Mouse (Mus musculus) right cerebral cortex, postnatal 14 days (tissue): Measurements from ENCODE around the gene Olfm2.
"Not testable (repeated sequence)": the region's sequence is repeated elsewhere in the genome, so short reads cannot be mapped to it uniquely, and the experiment has no call there.

Experiments
- DNase-seq: peaks from one replicate; pipeline ENCODE4 v3.0.0; 2022

The Olfm2 gene

DNA sequence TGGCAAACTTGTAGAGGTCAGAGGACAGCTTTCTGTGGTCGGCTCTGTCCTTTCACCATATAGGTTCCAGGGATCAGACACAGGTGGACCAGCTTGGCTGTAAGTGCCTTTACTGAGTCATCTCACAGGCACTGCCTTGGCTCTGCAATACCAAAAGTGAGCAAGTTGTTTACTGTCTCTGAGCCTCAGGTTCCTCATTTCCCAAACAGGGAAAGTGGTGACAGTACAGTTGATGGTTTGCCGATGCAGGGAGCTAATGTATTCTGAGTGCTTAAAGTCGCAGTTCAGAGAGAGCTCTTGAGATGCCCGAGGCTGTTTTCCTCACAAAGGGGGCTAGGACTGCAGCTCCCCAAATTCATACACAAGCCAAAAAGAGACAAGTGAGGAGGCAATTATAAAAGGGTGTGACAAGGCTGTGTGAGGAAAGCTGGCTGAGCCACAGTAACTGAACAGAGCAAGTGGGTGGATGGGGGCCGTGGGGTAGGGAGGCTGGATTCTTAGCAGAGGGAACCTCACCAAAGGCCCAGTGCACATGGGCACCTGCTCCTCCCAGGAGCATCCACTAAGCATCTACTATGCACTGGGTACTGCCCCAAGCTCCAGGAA, 49.9 kb downstream of the Olfm2 start:
- no peak for DNase-seq

DNA sequence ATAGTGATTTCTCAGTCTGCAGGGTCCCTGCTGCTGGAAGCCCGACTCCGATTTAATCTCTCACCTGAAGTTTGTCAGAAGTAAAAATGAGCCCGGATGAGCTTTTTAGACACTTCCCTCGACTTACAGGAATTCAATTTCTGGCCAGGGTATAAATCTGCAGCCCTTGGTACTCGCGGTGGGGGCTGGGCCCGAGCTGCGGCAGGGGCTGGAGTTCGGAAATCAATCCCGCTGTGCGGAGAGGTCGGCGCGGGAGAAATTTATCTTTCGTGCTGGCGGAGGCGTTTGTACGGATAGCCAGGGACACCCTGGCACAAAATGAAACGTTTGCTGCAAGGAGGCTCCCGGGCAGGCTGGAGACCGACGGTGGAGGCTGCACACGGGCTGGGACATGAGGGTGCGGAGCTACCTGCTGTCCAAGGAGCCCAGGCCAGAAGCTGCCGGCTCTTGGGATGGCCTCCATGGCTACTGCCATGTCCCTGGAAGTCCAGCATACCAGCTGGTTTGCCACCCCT, 51.4 kb downstream of the Olfm2 start:
- DNase-seq, result no peak

DNA sequence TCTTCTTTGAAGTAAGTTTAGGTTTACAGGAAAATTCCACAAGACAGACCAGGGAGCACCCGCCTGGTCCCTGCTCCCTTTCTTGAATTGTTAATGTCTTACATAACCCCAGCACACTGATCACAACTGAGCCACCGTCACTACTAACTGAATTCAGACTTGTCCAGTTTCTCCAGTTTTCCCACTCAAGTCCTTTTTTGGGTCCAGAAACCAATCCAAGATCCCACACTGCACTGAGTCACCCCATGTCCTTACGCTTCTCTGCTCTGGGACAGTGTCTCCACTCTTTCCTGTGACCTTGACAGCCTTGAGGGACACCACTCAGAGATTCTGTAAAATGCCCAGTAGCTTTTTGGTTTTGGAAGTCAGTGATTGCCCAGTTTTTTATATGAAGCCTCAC, 53.3 kb downstream of the Olfm2 start:
- DNase-seq, result no peak

DNA sequence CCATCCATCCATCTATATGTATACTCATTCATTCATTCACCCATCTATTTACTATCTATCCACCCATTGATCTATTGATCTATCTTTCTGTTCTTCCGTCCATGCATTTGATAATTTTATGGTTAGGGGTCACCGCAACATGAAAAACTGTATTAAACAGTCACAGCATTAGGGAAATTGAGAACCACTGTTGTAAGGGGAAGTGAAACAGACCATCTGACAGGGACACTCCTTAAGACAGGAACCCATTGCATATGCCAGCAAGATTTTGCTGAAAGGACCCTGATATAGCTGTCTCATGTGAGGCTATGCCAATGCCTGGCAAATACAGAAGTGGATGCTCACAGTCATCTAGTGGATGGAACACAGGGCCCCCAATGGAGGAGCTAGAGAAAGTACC, 55.7 kb downstream of the Olfm2 start:
- DNase-seq, result not testable (repeated sequence)

DNA sequence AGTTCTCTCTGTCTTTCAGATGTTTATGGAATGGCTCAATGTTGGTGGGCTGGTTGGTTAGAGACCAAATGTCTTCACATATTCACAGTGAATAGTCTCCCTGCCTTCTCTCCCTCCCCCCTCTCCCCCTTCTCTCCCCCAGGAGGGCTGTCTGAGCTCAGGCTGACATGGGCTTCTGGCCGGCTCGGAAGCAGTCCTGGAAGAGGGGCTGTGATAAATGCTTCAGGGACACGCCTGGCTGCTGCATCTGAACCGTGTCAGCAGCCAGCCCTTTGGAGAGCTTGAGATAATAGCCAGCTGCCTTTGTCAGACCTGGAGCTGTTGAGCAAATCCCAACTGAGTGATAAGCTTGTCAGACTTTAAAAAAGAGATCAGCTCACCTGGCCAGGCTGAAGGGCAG, 56.2 kb downstream of the Olfm2 start:
- DNase-seq, result no peak

DNA sequence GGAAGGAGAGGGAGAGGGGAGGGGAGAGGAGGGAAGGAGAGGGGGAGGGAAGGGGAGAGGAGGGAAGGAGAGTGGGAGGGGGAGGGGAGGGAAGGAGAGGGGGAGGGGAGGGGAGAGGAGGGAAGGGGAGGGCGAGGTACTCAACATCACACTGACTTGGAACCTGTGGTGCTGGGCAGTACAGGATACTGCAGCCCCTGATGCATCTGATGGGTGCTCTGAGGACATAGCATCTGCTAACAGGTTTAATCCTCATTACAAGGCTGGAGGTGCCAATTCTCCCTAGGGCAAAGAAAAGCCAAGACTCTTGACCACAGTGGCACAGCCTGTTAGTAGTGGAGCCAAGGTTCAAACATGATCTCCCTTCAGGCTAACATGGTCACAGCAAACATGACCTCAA, 56.7 kb downstream of the Olfm2 start:
- no peak for DNase-seq

DNA sequence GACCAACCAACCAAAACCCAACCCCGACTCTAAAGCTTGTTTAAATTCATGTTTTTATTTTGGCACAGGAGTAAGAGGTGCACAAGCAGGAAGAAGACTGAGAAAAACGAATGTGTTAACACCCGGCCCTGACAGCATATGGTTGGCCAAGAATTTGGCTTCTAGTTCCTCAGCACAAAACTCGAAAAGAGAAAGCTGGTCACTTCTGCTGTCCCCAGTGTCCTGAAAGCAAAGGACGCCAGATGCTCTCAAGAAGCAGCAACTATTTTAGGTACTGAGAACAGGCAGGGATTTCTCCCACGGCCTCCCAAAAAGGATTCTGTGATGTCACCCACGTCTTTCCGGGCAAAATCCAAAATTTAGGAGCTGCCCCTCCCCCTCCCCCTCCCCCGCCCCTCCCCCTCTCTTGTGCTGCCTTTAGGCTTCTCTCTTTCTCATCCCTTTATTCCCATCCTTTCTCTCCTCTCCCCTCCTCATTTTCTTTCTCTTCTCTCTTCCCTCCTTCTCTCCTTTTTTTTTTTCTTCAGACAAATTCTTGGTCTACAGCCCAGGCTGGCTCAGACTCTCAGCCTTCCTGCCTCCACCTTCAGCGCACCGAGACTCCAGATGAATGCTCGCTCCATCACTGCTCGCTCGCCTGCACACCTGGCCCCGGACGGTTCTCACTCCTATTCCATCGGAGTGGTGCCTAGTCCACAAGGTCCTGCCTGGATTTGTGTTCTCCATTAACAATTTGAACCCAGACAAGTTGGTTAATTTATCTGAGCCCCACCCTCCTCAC, 60.9 kb downstream of the Olfm2 start:
- peak; percentile 36 for DNase-seq

DNA sequence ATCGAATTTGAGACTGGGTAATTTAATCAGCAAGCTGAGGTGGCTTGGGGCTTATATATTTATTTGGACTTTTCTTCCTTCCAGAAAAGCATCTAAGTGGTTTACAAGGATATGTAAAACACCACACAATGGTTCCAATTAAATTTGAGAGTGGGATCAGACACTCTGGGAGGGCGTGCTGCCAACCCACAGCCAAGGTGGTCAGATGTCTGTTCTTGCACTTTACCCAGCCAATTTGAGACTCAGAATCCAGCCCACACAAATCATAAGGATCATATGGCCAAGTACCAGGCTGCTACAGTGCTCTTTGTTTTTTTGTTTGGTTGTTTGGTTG, 63.8 kb downstream of the Olfm2 start:
- DNase-seq, result peak; percentile 48

DNA sequence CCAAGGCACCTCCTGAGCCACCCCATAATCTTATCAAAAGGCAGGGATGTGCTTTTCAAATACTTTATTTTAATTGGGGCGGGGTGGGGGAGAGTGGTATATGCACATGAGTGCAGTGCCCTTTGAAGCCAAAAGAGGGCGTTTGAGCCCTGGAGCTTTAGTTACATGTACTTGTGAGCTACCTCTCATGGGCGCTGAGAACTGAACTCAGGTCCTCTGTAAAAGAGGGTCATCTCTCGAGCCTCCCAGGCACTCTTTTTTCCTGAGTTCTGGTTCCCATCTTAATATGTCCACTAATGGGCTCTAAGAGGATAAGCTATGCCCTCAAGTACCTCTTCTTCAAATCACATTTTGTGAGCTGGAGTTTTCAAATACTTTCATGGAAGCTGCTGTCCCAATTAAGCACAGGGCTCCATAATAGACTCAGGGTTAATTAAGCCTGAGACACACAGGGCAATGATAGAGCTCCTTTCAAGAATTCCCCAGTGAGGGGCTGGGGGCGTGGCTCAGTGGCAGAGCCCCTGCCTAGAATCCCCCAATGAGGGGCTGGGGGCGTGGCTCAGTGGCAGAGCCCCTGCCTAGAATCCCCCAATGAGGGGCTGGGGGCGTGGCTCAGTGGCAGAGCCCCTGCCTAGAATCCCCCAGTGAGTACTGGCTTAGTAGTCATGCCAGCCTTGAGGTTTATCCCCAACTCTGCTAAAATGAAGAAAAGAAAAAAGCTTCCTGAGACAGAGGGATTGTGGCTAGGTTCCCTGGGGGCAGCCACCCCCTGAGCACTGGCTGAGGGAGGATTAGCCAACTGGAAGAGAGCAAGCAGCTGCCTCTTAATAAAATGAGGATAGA, 64.4 kb downstream of the Olfm2 start:
- no peak for DNase-seq

DNA sequence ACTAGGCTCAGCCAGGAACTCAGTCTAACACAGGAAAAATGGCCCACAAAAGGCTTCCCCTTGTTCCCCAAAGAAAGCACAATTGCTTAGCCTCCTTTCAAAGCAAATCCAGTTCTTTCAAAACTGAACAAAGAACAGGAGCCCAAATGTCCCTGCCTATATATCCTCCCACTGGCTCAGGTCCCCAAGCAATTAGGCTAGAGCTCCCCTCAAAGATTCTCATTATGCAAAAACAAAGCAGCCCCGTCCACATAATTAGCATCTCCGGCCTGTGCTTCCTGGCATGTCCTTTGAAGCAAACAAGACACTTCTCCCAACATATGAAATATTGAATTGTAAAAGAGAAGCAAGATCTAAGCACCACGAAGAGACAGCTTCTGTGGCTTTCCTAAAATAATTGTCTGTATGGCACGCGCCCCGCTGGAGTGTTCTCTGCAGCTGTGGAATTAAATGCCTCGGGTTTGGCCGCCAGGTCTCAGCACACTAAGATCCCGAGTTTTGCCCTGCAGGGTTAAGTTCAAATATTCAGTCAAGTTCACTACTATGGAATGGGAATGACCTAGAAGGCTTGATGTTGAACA, 65.7 kb downstream of the Olfm2 start:
- DNase-seq, result no peak

DNA sequence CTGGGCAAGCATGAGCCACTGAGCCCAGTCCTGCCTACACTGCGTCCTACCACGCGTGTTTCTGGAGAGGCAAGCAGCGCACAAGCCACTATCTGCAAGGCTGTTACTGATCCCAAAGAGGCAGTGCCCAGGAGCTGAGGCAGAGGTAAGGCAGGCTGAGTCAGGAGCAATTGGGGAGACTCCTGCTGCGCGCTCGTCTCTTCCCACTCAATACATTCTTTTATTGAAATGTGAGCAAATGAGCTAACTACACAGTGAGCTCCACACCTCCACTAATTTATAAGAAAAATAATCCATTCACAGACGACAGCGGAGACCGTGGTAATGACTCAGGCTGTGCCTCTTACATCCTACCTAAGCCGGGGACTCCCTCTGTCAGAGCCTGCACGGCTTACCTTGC, 68.3 kb downstream of the Olfm2 start:
- DNase-seq, result no peak

DNA sequence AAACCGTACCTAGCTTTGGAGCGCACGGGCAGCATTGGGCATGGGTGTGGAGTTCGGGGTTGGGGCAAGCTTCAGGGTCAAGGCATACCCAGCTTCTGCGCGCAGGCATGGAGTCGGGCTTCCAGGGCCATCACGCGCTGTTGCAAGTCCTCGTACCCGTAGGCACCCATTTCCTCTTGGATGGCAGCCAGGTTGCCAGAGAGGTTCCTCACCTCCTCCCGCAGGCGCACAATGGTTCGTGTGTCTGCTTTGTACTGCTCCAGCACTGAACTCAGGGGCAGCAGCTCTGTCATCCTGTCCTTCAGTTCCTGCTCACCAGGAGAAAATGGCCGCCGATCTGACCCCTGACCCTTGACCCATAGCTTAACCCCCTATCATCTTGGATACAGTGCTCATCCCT, 74.1 kb downstream of the Olfm2 start:
- no peak for DNase-seq

DNA sequence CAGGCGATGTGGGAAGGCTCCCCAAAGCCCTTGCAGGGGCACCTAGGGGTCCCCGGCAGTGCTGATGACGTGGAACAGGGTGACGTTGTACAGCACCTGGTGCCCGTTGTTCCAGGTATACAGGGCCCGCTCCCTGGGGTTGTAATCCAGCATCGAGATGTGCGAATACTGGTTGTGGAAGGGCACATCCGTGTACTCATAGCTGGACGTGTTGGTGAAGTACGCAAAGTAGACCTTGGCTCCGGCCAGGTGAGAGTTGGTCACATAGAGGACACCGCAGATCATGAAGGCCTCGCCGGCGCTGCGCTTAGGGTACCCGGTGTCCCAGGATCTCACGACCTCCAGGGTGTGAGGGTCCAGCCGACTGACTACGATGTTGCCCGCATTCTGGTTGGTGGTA, 78.1 kb downstream of the Olfm2 start:
- no peak for DNase-seq

DNA sequence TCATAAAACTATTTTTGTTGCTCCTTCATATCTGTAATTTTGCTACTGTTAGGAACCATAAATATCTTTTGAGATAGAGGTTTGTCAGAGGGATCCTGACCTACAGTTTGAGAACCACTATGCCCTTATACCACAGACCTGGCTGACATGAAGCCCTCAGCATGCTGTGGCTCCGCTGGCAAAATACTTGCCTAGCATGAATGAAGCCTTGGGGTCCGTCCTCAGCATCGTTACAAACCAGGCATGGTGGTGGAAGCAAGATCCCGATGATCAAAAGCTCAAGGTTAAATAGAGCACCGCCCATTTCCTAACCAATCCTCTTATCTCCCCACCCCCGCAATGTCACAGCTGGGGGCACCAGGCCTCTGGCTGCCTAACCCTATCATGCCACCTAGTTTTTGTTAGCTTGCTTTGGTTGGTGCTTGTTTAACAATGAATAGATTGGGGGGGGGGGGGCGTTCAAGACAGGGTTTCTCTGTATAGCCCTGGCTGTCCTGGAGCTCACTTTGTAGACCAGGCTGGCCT, 79.6 kb downstream of the Olfm2 start:
- DNase-seq, result no peak

DNA sequence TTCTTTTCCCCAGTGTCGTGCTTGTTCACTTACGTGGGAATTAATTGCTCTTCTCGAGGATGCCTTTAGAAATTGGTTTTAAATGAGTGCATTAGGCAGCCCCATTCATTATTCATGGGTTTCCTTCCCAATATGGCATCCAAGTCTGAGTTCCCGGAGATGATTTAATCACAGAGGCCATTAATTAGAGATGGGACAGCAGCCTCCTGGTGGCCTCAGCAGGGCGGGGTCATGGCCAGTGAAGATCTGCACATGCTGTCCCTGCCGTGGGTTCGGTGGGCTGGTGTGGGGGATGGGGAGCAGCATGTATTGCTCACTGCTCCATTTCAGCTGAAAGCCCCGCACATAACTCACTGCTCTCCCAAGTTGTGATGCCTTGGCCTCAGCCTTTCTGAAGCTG, 80.2 kb downstream of the Olfm2 start:
- no peak for DNase-seq

DNA sequence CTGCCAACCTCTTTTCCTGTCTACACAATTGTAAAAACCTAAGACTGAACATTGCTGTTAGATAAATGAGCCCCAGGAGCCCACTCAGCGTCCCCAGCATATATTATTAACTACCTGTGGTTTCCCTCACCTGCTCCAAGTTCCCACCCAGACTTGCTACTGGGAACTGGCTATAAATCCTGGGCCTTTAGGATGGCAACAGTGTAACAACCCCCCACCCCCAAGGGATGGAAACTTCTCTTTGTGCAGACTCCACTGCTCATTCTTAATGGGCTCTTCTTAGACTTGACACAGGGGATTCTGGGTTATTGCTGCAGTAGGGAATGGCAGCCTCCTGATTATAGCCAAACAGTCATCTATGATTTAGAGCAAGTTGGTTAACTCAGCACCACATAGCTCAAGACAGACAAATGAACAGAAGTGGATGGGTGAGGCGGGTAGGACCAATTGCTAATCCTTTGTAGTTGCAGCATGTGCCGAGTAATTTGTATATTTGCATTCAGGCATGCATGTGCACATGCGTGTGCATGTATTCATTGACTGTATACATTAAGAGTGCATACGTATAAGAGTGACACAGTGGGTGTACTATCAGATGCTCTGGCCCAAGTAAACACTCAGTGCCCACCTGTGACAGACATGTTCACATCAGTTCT, 81.0 kb downstream of the Olfm2 start:
- no peak for DNase-seq

DNA sequence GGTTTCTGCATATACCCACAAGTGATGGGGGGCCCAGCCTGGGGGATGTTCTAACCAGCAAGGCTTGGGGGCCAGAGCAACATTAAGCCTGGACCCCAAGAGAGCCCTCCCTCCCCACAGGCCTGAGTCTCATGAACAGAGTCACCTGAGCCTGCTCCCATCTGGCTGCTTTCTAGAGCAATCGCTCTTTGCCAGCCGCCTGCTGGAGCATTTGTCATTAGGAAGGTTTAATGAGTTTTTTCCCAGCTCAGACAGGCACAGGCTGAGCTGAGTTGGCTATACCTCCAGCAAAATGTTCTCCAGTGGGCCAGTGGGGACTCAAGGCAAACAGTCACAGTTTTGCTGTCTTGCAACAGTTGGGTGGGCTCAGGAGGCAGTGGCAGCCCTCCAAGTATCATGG, 81.8 kb downstream of the Olfm2 start:
- no peak for DNase-seq

DNA sequence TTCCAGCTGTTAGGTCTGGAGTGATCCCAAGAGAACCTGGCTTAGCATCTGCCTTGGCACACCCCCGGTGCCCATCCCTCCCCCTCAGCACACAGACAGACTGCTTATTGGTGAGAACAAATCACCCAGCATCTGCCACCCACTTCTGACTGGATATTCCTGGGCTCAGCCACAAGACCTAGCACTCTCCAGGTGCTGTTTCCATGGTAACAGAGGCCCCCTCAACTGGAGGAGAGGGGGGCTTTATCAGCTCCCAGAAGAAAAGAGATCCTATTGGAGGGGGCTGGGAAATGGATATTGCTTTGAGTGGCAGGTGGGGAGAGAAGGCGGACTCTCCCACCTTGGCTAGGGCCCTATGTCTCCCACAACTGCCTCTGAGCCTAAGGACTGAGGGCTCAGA, 82.2 kb downstream of the Olfm2 start:
- DNase-seq, result peak; percentile 62

DNA sequence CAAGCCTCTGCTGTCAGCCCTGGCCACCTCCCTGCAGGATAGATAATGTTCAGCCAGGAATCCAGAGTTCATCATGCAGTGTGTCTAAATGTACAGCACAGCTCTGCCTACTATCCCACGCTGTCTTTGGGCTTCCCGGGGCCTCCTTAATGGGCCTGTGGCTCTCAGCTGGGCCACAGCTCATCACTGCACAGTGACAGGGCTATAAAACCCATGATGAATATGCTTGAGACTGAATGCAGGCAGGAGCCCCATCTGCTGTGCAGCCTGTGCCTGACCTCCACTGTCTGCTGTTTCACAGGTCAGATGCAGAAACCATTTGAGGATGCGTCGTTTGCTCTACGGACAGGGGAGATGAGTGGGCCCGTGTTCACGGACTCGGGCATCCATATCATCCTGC, 83.3 kb downstream of the Olfm2 start:
- DNase-seq, result no peak

DNA sequence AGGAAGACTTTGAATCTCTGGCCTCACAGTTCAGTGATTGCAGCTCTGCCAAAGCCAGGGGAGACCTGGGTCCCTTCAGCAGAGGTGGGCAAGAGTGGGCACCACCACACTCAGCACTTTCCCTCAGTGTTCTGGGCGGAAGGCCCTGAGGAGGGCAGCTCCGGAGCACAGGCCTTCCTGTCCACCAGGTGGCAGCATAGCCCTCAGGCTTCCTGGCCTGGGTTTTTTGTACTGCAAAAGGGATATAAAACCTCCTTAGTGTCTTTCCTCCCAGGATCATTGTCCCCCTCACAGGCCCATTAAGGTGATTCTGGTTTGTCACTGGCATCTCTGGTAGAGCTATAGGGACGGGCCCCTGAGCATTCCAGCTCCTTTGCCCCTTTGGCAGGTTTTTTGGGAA, 83.8 kb downstream of the Olfm2 start:
- peak; percentile 88 for DNase-seq

DNA sequence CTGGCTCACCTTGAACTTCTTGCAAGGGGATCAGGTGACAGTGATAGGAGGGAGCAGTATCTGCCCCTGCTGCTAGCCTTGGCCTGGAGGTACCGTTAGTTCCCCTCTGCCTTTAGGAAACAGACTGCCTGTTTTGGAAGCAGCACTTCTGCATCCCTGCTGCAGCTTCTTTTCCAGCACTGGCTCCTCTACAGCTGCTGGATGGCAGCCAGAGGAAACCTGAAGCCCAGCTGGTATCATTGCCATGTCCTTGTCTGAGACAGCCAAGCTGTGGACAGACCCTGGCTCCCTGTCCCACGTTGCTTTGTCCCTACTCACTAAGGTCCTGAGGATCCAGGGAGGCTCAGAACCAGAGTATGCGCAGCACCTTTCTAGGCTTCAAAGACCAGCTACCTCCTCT, 88.6 kb downstream of the Olfm2 start:
- no peak for DNase-seq

DNA sequence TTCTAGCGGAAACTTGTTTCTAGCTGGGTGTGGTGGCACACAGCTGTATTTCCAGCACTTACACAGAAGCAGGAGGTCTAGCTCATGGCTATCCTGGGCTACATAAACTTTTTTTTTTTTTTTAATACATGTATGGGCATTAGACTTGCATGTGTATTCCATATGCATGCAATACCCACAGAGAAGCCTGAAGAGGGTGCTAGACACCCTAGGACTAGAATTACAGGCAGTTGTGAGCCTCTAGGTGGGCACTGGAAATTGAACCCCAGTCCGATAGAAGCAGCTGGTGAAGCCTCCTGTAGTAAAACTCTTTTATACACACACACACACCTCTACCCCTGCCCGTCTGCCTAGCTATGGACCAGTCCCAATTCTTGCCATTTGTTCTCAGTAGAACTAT, 92.3 kb downstream of the Olfm2 start:
- DNase-seq, result no peak

DNA sequence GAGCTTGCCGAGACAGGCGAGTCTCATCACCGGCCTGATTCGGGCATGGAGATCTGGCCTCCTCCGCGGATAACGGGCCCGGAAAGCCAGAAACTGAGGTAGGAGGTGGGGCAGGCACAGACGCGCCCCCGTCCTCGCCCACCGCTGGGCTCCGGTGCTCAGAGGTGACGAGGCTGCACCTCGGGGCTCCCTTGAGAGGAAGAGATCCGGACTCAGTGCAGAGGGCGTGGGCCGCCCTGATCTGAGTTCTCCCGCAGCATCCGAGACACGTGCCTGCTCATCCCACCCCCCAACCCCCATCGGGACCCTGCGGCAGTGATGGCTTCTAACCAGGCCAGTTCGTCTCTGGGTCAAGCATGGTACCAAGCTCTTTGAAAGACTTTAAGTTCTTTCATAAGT, 93.9 kb downstream of the Olfm2 start:
- DNase-seq, result no peak
